ENCODE assay signal across 17 mouse cellular contexts in genomic region chr13:116474611-116475010, GRCm38 (mm10).
"Had no signal": no experiment of that assay in that cellular context is flagged by ENCODE, and none has a peak within 500 bp of the region (broad histone marks: within the 10 kb centered on the region; RNA-seq: fewer than 3 reads in every experiment).

No protein-coding gene starts in this region.

- H3K9me3 ChIP-seq: lung, embryonic 15.5 days; megakaryocyte, embryonic 14.5 days; midbrain, embryonic 12.5 days; midbrain, embryonic 15.5 days; neural tube, embryonic 12.5 days; stomach, embryonic 15.5 days had no signal

- H3K27ac ChIP-seq: lung, embryonic 15.5 days; macrophage; midbrain, embryonic 12.5 days; midbrain, embryonic 15.5 days; neural tube, embryonic 12.5 days; stomach, embryonic 15.5 days; stomach, postnatal 0 days had no signal

- H3K4me1 ChIP-seq: lung, embryonic 15.5 days; megakaryocyte, embryonic 14.5 days; midbrain, embryonic 12.5 days; midbrain, embryonic 15.5 days; neural tube, embryonic 12.5 days; stomach, embryonic 15.5 days had no signal

- H3K4me3 ChIP-seq: lung, embryonic 15.5 days; megakaryocyte, embryonic 14.5 days; midbrain, embryonic 12.5 days; midbrain, embryonic 15.5 days; neural tube, embryonic 12.5 days; stomach, embryonic 15.5 days had no signal

- H3K9ac ChIP-seq: liver, postnatal 0 days; lung, embryonic 15.5 days; midbrain, embryonic 12.5 days; midbrain, embryonic 15.5 days; neural tube, embryonic 12.5 days; stomach, embryonic 15.5 days had no signal

- H3K4me2 ChIP-seq: lung, embryonic 15.5 days; midbrain, embryonic 12.5 days; midbrain, embryonic 15.5 days; neural tube, embryonic 12.5 days; stomach, embryonic 15.5 days had no signal

- DNase-seq: liver, postnatal 0 days; lung, adult 2 months; lung, postnatal 14 days; lung, postnatal 36 days; right cerebral cortex, postnatal 14 days; thymus, adult 2 months; thymus, postnatal 25 days; thymus, postnatal 4 days had no signal

- ATAC-seq: liver, postnatal 0 days; lung, postnatal 0 days; midbrain, embryonic 15.5 days had no signal

- H3K36me3 ChIP-seq: lung, embryonic 15.5 days; midbrain, embryonic 12.5 days; midbrain, embryonic 15.5 days; neural tube, embryonic 12.5 days; stomach, embryonic 15.5 days had no signal

- H3K27me3 ChIP-seq: lung, embryonic 15.5 days; megakaryocyte, embryonic 14.5 days; midbrain, embryonic 12.5 days; midbrain, embryonic 15.5 days; neural tube, embryonic 12.5 days; stomach, embryonic 15.5 days had no signal
